Mouse (Mus musculus) regulatory T cell (primary cell): ENCODE measurements around the gene Pdk4.

Experiments used
- in situ Hi-C: fragments of 300-600 bp; cut with MboI, MseI; formaldehyde crosslinking; loops from one replicate; pipeline ENCODE4 v1.15.1; 2025; ENCODE audit warnings: high pct_unique_total_duplicates

Gene Pdk4

DNA sequence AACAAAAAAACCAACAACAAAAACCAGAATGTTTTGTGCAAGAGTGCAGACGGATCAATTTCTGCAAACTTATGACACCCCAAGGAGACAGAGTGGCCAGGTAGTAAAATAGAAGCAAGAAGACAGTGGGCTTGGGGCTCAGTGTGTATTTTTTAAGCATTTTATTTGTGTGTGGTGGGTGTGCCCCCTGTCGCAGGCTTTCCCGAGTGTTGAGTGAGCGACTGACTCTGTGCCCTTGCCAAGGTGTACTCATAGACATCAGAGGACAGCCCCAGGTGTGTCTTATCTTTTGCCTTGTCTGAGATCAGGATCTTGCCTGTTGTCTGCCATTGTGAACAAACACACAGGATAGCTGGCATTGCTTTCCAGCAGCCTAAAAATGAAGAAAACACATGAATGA, 49.1 kb downstream of the Pdk4 start:
- in situ Hi-C loops, result no loop called here

DNA sequence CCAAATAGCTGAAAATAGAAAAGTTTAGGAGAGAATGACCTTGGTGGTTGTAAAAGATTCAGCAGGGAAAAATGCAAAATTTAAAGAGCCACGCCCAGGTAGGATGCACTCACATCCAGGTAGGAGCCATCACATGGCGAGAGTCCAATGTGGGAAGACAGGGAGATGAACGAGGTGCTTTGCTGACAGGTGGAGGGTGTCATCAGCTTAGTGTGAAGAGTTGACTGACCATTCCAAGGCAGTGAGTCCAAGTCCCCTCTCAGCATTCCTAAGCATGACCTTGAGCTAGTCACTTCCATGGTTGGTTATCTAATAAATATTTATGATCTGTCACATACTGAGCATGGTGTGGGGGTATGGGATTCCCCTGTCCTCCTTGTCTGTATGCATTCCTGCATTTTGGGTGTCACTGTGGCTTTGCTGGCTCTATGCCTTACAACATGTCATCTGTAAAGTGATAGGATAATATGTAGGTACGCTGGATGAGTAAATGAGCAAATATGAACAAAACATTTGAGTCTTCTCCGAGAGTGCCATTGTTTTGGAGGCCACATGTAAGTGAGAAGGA, 51.7 kb downstream of the Pdk4 start:
- in situ Hi-C loops, result no loop called here

DNA sequence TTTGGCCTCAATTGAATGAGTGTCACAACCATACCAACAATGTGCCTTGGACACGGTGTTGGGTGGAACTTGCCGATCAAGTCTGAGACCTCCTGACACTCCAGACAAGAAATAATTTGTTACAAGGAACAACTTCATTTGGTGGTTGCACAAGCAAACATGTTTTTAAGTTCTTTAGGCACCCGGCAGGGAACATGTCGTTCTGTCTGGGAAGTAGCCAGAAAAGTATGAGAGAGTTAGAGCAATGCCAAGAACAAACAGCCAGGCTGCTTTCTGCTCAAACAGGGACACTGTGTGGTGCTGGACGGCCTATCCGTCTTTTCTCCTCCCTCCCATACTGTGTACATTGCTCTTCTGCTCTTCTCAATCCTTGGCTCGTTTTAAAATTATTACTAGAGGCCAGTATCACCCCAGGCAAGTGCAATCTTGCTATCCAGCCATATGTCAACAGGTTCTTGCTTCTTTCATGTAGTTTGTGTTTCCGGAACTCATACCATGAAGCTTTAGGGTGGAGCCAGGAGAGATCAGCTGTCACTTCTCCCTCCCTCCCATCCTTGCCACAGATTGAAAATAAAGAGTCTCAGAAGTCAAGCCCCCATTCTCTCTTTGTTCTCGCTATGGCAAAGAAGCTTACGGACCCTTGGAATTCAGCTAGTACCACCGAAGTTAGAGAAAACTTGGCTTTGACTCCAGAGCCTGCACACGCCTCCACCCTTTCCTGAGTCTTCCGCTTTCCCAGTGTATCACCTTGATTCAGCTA, 52.8 kb downstream of the Pdk4 start:
- in situ Hi-C loops, result no loop called here

DNA sequence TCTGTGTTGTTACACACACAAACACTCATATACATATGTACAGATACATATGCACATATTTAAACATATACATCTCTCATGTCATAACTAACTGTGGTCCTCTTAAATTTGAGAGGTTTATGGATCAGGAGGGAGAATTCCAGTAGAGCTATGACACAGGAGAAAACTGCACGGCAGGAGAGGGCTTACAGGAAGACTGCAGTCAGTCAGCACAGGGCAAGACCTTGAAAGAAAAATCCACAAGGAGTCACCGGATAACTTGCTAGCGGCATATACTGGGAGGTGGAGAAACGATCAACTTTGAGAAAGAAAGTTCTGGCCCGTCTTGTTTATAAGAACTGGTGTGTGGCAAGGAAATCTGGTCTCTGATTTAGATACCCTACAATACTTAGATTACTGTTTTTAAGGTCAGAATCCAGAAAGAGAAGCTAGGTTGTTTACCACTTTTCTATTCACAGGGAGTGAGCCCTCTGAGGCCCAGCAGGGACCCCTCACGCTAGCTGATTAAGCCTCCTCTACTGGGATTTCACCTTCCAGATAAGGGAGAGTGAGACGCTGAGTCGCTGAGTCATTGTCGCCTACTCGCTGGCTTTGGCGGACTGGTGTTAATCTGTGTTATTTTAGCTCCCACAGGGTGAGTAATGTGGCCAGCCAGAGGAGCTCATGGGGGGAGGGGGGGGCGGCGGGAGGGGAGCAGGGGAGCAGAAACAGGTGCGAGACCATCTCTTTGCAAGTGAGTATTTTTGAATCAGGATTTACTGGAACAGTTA, 53.6 kb downstream of the Pdk4 start:
- in situ Hi-C loops, result no loop called here

DNA sequence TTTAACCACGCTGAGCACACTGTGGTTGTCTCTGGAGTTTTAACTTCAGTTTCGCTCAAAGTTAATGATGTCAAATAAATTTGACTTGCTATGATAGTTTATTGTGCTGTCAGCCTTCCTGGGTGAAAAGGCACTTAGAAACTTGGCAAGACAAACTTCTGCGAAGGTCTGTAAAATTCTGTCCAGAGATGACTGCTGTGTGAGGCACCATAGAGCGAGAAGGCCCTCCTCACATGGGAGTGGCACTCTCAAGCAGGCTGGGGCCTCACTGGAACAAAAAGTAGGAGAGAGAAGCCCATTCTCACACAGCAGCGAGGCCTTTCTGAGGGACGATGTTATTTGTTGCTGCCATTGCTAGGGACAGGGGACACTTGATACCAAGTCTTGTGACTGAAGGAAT, 54.9 kb downstream of the Pdk4 start:
- in situ Hi-C loops, result no loop called here

DNA sequence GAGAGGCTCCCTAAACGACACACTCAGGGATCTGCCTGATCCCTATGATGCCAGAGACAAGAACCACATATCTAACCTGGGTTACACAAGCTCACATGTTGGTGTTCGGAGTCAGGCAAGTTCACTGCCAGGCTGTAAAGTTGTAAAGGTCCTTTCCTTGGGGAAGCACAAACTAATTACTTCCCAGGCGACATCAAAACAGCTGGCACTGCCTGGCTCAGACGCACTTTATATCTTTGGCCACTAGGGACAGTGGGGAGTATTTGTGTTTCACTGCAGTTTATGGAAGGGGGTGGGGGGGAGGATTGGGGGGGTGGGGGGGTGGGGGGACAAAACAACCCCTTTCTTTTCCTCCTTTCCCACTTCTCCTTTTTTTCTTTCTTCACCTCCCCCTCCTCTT, 58.4 kb downstream of the Pdk4 start:
- in situ Hi-C loops, result no loop called here

DNA sequence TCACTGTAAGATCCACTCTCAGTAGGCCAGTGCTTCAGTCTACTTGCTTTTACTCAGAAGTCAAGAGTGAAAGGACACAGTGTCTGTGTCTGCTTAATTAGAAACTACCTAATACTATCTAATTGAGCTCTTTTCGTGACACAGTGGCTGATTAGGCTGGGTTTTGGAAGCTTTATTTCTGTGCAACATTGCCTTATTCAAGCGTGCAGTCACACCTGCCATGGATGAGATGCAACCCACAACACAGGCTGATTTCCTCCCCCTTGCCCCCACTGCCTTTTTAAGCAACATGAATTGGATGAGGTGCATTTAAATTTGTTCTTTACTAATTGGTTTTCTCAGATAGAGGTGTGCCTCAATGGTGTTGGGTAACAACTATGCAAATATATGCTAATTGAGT, 62.2 kb downstream of the Pdk4 start:
- in situ Hi-C loops, result no loop called here
